Mouse (Mus musculus) layer of hippocampus, adult 11-12 months (tissue): ENCODE measurements around the gene Txndc8.

Experiments
- DNase-seq: peaks from one replicate; pipeline ENCODE4 v3.0.0; 2022; ENCODE audit warnings: low spot score

Txndc8 gene

DNA sequence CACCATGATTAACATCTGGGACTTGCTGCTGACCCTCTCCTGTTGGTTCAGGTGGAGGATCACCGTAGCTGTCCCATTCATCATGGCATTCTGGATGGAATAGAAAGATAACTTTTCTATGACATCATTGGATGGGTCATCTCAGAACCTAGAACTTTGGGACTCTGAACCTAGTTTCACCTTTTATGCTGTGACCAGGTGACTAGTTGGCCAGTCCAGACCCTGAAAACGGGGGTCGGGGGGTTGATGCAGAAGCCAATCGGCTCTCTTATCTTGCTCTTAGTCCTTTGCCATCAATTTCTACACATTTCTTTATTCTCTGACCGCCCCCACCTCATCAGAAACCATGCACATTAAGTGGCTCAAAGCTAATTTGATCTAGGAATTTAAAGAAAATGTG, at the start of gene Txndc8:
Gene Txndc8 (minus strand): TSS at position 101 of the 400 bp plus-strand sequence.
- no peak for DNase-seq

DNA sequence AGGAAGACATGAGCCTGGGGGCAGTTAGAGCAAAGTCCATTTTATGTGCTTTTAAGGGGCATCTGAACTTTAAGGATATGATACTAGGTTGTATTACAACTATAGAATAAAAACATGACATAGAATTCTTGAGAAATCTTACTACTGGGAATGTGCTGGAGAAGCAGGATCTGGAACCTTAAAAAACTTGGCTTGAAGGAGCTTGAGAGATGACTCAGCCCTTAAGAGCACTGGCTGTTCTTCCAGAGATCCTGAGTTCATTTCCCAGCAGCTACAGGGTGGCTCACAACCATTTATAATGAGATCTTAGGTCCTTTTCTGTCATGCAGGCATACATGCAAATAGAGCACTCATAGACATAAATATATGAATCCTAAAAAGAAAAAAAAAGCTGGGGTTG, 46.7 kb upstream of the Txndc8 start:
- DNase-seq: no peak

DNA sequence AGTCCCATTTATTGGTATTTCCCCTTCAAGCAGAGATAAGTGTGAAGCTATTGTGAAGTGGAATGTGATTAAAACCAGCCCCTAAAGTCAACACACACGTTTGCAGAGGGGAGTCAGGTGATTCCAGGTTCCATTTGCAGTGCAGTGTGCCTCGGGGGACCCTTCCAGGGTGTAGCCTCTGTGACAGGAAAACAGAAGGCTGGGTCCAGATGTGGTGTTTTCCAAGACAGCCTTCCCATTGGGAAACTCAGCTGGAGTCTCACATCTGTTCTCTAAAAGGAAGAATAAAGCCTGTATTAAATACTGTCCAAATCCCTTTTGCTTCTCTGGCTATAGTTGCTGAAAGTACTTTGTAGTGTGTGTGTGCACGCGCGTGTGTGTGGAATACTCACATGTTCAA, 45.5 kb upstream of the Txndc8 start:
- DNase-seq: no peak

DNA sequence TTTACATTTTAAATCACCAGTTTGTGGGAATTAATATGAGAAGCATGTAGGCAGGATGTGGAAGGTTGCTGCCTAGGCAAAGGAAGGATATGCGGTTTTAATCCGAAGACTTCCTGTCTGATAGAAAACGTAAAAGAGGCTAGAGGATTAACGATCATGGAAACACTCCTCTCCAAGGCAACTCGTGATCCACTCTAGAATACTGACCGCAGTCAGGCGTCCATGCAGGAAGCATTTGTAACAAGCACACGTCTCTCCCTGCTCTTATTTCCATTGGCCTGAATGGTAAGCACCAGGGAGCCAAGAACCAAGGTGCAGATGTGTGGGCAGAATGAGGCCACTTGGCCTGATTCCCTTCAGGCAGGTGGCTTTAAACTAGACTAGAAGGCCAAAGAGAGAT, 41.8 kb upstream of the Txndc8 start:
- DNase-seq: no peak

DNA sequence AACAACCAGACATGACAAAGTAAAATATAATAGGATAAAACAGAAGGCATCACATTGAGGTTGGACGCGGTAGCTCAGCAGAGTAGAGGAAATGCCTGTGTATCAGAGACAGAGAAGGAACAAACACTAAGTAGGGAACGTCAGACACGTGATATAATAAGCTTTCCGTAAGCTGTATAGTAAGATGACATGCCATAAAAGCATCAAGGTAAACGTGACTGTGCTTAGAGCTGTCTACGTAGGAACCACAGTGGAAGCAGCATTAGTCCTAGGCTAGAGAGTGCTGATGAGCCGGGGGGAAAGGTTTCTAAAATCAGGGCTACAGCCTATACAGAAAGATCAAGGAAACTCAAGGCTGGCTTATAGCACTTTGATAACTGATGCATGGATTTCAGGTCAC, 41.4 kb upstream of the Txndc8 start:
- DNase-seq: no peak

DNA sequence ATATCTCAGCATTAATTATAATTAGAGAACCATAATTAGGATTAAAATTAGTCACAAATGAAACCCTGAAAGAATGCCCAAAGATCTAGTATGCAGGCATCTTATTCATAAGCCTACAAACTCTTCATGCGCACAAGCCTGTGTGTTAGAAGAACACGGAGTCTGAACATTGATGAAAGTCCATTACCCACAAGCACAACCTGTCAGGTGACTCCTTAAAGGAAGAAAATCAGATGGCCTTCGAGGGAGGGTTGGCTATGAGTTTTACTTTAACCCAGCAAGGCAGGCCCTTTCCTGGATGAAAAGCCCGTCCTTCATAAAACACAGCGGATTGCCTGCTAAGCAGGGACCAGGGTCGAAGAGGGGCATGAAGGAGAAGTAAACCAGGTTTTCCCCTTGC, 35.9 kb upstream of the Txndc8 start:
- no peak for DNase-seq

DNA sequence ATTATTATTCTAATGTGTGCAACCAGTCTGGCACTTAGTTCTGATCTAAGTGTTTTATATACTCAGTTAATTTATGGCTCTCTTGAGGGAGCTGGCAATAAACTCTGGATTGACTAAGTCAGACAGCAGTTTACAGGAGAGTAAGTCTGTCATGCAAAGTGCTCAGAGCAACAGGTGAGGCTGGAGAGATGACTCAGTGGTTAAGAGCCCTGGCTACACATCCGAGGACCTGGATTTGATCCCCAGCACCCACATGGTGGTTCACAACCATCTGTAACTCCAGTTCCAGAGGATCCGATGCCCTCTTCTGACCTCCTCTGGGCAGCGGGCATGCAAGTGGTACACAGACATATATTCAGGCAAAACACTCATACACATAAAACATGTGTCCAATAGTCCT, 35.4 kb upstream of the Txndc8 start:
- no peak for DNase-seq

DNA sequence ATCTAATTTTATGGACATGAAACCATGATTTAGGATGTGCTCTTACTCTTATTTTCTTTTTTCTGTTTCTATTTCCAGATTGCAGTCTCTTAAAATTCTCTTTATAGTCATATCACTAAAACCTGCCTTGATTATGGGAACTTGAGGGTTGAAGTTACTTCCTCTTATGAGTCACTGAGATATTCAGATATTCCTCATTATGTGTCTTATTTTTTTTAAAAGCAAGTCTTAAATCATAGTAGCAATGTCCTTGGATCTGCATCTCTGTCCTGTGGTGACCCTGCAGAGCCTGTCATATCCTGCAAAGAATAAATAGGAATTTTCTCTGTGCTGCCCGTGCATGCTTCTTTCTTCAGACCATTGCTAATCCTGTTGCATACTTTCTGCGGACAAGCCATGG, 31.2 kb upstream of the Txndc8 start:
- no peak for DNase-seq

DNA sequence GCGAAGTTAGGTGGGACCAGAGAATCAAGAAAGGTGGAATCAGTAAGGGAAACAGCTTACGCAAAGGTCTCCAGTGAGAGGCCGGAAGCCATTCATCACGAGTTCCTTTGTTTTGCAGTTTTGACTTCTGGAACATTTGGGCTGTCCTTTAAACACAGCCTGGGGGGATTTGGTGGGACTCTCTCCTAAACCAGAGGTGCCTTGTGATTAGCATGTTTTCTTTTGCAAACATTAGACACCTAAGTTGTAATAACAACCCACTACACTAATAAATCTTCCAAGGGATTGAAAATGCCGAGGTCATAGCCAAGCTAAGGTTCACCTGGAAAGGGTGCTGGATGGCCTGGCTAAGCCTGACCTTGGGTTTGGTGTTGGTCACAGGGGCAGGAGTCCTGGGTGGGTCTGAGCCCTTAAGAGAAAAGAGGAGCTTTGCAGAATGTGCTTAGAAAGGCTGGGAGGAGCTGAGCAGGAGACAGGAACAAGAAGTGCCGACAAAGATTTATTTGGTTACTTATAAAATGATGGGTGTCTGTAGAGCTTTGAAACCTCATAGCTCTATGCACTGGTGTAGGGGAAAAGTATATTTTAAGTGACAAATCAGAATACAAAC, 28.3 kb upstream of the Txndc8 start:
- no peak for DNase-seq

DNA sequence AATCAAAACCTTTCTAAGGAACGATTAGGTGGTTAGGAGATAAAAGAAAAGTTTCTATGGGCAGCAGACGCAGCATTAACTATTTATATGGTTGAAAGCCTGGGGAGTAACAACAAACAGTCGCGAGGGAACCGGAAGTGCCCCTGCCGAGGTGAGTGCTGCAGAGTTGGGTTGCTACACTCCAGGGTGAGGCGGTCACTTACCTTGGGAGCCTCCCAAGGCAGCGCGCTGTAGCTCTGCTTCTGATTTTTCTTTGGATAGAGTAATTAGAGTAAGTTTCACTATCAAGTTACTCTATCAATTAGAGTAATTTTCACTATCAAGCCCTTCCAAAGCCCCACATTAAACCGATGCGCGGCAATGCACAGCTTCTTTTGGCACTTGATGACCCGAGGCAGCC, 25.7 kb upstream of the Txndc8 start:
- no peak for DNase-seq

DNA sequence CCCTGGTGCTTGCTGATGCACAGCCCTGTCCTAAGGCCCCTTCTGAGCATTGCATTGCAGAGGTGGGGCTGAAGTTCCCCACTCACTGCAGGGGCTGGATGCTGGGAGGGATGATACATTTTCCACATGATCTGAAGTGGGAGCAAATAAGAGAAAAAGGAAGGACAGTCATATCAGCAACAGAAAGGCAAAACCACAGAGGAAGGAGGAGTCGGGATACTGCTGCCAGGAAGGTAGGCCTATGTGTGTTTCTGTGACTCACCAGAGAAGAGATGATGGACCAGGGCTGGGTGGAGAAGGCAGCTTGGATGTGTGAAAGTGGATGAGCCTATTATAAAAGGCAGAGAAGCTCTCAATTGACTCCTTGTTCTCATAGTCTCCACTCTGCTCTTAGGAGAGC, 23.8 kb upstream of the Txndc8 start:
- DNase-seq: no peak

DNA sequence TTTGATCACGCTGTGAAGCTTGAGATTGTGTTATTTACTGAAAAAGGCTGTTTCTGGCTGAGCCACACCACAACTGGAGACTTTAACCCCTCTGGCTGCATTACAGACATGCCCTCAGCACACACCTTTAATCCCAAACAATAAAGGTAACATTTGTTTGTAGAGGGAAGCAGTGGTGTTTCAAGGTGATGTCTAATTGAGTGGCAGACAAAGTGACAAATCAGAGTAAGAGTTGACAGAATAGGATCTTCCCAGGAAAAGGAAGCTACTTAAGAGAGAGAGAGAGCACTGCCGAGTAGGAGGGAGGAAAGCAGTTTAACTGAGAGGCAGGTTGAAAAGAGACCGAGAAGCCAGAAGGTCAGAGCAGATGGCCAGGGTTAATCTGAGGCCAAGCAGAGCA, 5.4 kb downstream of the Txndc8 start:
- DNase-seq: no peak

DNA sequence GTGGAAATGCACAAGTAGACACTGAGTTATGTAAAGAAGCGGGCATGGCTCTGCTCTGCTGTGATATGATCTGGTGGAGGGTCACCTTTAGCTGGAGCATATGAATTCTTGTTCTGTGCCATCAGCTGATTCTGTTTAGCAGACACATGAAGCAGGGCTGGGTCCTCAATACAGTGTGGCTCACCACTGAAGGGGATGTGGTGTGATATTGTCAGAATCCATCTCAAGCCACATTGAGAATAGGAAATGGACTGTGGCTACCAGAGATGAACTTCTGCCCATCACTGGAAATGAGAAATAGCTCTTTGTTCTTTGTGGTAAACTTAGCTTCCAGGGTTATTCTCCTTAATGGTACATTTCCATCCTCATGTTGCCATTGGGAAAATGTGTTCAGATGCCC, 17.5 kb downstream of the Txndc8 start:
- DNase-seq: no peak

DNA sequence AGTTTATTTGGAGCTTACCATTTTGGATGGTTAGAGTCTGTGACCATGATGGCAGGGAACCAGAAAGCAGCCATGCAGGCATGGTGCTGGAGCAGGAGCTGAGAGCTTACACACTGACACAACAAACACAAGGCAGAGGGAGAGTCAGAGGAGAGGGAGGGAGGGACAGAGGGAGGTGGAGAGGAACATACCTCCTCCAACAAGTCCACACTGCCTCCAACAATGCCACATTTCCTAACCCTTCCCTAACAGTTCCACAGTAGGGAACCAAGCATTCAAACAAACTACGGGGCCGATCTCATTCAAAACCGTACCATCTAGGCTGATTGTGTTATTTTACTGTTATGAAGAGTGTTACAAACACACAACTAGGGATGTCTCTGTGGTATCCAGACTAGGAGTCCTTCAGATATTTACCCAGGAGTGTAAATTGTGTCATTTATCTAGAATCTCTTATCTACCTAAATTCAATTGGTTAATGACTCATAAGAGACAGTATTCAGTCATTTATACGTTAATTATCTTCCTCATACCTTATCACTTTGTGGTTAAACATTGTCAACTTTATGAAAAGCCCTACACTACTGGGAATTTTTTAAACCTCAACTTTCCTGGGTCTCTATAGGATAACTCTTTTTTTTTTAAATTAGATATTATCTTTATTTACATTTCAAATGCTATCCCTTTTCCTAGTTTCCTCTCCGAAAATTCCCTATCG, 34.4 kb downstream of the Txndc8 start:
- no peak for DNase-seq

DNA sequence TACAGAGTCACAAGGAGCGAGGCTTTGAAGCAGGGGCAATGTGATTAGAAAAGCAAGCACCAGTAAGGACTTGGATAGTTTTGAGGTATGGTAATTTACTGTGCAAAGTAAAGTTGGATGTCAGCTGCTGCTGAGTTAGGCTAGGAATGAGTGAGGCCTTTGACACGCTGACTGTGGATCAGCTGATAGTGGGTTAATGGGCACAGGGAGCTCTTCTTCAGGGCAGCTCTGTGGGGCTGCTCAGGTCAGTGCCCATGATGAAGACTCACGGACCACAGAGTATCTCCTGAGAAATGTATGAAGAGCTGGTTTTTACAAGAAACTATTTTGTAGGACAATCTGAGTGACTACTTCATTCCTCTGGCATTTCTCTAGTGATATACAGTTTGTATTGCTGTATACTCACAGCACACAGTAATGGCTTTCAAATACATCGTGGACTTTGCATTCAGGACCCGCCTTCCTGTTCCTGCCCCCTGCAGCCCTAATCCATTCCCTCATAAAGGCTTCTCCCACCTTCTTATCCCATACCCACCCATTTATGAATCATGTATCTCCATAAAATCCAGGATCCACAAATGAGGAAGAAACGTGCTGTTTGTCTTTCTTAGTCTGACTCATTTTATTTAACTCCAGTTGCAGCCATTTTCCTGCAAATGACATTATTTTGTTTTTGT, 35.2 kb downstream of the Txndc8 start:
- no peak for DNase-seq

DNA sequence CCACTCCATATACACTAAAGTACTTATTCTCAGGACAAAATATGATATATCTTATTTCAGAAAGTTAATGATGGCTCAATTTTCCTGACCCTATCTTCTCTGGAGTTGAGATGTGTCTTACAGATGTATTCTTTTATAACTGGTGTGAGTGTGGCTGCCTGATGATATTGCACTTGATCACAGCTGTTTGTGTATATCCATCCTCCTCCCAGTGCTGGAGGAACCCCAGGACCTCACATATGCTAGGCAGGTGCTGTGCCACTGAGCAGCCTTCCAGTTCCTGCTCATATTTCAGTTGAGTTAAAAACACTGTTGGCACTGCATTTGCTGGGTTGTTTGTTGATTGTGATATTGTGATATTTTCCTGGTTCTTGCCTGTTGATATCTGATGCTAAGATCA, 38.6 kb downstream of the Txndc8 start:
- DNase-seq: no peak

DNA sequence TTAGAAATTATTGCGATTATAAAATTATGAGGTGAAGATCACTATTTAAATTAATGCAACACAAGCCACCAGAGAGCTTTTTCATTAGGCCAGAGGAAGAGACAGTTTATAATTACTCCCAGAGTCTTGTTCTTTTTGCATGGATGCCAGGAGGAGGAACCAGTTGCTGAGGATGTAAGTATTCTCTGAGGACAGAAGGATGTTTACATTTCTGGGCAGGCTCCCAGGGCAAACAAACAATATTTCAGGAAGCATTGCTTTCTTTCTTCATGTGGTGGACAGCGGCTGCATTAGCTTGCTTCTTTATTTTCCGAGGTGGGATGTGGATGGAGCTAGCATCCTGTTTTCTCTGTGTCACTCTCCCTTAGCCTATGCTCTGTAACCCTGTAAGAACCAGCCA, 41.7 kb downstream of the Txndc8 start:
- no peak for DNase-seq

DNA sequence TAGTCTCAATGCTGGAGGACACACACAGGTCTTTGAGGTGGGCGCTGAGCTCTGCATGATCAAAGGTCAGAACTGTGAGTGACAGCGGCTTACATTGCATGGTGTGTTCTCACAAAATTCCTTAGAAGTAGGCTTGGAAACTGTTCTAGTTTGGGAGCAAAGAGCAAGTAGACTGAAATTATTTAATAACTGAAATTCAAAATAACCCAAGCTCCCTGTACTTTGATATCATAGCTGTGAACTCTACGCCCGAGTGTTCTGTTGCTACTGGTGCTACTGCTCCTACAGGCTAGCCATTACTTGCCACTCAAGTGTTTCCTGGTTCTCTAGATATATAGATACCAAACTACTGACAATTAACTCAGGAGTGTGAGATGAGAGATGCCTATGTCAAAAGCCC, 43.4 kb downstream of the Txndc8 start:
- DNase-seq: no peak

DNA sequence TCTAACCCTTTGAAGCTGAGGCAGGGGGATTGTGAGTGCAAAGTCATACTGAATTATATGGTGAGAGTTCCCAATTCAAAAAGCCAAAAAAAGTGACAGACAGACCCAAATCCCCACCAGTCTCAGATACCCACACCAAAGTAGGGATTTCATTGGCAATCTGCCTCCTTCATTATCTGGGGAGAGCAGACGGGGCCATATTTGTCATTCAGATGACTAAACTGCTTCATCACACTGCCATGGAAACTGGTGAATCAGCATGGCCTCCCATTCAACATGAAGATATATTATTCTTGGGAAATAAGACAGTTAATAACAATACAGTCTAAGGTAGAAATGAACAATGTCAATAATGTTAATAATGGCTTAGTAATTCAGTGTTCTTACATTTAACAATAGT, 44.8 kb downstream of the Txndc8 start:
- DNase-seq: no peak

DNA sequence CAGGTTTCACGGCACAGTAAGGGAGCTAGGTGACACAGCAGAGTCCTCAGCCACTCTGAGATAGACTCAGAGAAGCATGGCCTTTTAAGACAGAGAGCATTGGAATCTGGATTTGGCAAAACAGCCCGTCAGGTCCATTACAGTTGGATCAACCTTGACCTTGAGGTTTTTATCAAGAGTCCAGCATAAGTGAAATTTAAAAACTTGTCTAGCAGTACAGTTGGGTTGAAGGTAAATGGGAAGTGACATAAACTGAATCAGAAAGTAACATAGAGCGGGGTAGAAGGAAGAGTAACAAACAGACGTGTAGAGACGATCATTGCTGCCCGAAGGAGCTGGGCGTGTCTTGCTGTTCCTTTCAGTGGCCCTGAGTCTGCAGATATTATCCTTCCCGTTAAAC, 49.9 kb downstream of the Txndc8 start:
- DNase-seq: no peak

DNA sequence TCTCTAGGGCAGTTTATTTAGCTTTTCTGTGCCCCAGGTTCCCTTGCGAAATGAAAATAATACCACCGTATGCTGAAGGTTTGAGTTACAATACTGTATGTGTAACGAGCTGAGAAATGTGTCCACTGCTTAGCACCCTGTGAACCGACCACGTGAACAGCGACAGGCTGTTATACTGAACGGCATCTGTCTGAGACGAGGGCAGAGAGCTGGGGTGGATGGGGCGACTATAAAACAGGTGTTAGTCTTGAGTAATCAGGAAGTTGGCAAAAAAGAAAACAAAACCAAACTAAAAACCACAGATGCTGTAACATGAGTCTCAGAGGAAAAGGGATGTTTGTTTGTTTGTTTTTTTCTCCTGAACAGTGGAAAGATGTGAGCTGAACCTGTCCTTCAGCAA, 50.8 kb downstream of the Txndc8 start:
- DNase-seq: no peak

DNA sequence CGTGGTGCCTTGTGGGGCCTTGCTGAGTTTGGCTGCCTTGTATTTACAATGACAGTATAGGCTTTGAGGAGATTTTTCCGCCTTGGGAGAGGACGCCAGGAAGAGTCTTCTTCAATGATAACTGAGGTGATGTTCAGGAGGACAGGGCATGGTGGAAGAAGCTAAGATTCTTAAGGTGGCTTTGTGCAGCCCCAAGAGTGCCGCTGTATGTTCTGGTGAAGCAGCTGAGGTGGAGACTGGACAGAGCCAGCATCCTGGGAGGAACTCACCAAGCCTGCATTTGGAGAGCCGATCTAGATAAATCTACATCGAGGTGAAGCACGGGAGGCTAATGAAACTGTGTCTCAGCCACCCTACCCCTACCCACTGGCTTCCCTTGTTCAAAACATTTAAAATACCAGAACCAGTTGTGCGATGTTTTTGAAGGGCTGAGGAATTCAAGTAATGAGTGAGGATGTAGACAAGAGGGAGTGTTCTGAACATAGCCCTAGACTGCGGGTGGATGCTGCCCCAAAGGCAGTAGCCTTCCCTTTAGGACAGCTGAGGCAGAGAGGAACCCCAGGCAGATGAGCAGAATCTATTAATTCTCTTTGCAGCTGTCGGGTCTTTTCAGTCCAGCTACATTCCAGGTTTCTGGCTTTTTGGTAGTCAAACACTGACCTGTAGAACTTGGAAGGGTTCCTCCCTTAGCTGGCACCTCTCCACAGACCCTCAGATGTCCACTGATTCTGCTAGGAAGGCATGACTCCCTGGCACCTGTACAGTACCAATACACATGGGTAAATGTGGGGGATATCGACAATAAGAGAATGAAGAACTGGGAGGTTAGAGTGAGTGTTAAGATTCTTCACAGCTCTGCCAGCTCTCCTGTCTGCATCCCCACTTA, 51.5 kb downstream of the Txndc8 start:
- no peak for DNase-seq
